Mouse (Mus musculus): ENCODE data around the gene Dennd2a.
"Not testable (repeated sequence)": the region's sequence is repeated elsewhere in the genome, so short reads cannot be mapped to it uniquely, and the experiment has no call there.

GRCm38 (mm10) chr6:39416654-39417053 lies 141.0 kb downstream of the Dennd2a start:
- TF ChIP-seq POLR2A (IDR thresholded peaks at IDR 0.05; ENCODE audit: borderline replicate concordance, low read depth, low read length); CTCF (IDR thresholded peaks at IDR 0.05; ENCODE audit: low read depth, low read length): not testable (repeated sequence)
